Mouse (Mus musculus) c-Kit-positive CD71-positive TER-119-positive erythroid progenitor cells, embryonic 14.5 days (primary cell): ENCODE data around the gene Abat.

ENCODE experiments used
- DNase-seq: peaks from one replicate; pipeline ENCODE4 v3.0.0-alpha.2; 2013; ENCODE audit warnings: low spot score

The Abat gene

GRCm38 (mm10) chr16:8573751-8574150, 60.5 kb downstream of the Abat start:
- no peak for DNase-seq

DNA sequence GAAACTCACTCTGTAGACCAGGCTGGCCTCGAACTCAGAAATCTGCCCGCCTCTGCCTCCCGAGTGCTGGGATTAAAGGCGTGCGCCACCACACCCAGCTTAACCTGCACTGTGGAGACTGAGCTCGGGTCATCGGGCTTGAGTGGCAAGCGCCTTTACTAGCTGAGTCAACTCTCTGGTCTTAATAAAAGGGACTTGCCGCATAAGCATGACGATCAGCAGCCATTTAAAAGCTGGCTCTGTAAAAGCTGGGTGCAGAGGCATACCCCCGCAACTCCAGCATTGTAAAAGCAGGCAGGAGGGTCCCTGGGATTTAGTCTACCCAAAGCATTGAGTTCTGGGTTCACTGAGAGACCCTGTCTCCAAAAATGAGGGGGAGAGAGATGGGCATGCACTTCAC, 61.1 kb downstream of the Abat start:
- no peak for DNase-seq

GRCm38 (mm10) chr16:8576111-8576510, 62.9 kb downstream of the Abat start:
- DNase-seq: no peak

GRCm38 (mm10) chr16:8576901-8577300, 63.7 kb downstream of the Abat start:
- no peak for DNase-seq

DNA sequence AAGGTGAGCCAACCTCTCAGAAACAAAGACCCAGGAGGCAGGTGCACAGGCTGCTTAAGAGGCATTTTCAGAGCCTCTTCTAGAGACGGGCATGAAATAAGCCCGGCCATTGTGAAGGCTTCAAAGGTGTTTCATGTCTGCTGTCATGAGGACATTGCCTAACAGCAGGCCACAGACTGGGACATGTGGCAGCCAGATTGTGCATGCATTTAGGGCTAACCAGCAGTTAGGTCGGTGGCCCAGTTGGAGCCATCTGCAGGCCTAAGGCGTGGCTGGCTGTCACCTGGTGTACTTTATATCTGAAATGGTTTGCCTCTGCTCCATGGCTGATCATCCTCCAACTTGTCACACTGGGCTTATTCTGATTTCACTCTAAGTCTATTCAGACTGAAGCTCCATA, 65.1 kb downstream of the Abat start:
- DNase-seq: no peak

DNA sequence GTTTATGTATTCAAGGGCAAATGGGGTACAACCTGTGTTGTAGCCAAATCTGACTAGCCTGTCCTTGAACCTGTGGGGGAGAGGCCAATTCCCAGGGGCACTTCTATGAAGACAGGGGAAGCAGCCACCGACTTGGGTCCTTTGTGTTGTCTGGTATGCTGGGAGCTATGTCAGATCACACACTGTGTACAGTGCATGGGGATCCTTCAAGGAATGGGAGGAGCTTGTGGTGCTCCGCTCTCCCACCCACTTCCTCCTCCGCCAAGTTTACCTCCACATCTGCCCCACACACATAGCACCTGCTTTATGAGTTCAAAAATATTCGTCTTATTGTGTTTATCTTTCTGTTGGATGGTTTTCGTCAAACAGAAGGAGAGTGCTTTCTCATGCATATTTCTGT, 66.3 kb downstream of the Abat start:
- no peak for DNase-seq

- no peak for DNase-seq
Observed at GRCm38 (mm10) chr16:8581661-8582239, 68.5 kb downstream of the Abat start.

- no peak for DNase-seq
Observed at GRCm38 (mm10) chr16:8582579-8583295, 69.5 kb downstream of the Abat start.

DNA sequence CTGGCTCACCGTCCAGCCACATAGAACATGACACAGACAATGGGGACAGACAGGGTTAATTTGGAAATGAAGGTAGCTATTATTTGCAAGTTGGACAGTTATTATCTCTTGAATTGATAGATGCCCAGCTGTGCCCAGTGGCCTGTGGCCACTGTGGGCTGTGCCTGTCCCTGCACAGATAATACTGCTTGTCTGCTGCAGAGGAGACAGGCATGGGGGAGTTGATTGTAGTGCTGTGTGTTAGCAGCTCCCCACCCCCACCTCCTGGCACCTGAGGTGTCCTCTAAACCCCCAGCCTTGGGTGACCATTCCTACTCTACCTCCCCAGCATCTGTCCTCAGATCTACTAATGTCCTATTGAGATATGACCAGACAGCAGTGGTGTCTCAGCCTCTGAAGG, 71.0 kb downstream of the Abat start:
- no peak for DNase-seq

DNA sequence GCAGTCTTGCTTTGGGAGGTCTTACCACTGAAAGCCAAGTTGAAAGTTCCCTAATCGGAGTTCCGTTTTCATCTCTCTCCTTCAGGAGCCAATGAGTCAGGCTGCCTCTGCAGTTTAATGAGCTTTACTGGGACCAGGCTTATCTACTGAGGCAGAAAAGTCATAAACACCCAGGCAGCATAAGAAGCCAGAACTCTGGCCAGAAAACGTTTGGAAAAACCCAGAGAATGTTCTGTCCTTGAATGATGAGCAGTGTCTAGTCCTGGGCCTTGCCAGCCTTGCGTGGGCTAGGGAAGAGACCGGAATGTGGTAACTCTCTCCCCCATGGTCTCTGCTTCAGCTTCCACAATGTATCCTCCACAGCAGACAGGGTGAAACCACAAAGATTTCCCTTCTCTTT, 71.8 kb downstream of the Abat start:
- DNase-seq: no peak

GRCm38 (mm10) chr16:8595411-8595810, 82.2 kb downstream of the Abat start:
- no peak for DNase-seq

DNA sequence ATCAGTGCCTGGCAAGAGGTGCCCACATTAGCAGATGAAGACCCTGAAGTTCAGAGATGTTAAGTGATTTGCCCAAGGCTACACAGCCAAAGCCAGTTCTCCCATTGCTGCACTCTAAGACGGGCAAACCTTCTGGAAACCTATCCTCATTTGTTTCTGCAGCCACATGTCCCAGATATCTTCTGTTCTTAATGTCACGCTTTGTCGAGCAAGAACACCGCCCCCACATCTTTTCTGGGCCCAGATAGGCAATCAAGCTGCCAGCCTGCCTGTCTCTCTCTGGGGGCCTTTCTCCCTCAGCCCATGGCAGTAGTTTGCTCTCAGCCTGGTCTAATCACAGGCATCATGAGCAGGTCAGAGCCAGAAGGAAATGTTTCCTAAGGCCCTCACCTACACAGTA, 83.1 kb downstream of the Abat start:
- DNase-seq: no peak

DNA sequence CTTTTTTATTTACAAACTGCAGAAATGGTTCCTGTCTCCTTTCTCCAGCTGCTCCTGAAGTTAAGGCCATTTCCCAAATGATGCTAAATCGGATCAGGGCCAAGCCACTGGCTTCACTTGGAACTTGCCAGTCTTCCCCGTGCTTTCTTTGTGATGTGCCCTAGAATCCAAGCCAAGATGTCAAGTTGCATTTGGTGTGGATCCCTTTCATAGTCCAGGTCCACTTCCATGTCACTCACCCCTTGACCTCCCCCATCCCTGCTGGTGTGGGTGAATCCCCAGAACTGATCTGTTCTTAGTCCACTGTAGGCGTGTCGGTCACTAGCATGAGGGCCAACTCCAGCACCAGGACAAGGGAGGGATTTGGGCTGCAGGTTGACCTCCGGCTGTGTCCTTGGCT, 84.3 kb downstream of the Abat start:
- no peak for DNase-seq

- peak; percentile 23 for DNase-seq
Observed at GRCm38 (mm10) chr16:8603789-8604188, 90.6 kb downstream of the Abat start.

DNA sequence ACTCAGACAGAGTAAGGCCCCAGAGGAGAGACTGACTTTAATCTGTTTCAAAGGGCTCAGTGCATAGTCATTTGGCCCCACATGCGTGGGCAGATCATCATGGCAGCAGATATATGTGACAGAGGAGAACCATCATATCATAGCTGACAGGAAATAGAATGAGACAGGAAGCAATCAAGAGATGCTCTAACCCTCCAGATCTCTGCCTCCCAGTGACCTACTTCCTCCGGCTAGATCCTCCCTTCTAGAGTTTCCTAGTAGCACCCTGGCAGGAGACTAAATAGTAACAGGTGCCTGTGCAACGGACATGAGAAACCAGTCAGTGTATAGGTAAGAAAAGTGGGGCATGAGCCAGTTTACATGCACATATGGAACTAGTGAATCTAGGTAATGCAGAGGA, 97.2 kb downstream of the Abat start:
- no peak for DNase-seq

DNA sequence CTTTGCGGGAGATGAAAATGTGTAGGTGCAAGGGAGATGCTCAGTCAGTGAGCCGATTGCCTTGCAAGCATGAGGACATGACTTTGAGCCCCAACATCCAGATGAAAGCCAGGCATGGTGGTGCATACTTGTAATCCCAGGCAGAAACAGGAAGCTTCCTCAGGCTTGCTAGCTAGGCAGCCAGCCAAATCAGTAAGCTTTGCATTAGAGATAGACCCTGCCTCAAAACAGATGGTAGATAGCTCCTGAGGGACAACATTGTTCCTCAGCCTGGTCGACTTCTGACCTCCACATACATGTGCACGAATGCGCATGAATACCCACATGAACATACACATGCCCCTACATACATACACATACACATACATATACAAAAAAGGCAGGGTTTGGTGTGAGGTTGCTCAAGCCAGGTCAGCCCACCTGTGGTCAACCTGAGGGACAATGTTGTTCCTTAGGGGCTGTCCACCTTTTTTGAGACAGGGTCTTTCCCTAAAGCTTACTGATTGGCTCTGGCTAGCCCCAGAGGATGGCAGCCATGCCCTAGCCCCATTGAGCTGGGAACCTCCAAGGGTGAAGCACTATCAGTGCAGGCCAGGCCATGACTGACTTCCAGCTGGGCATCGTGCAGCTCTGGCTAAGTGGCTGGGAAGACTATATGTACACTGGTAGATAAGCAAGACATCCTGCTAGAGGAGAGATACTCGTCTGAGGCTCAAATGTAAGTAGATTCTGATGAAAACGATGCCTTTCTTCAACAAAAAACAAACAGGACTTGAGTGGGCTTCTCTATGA, 99.2 kb downstream of the Abat start:
- DNase-seq: peak; percentile 80

- DNase-seq: peak; percentile 36
Observed at GRCm38 (mm10) chr16:8613039-8613438, 99.8 kb downstream of the Abat start.

- peak; percentile 37 for DNase-seq
Observed at GRCm38 (mm10) chr16:8613447-8613846, 100.2 kb downstream of the Abat start.

DNA sequence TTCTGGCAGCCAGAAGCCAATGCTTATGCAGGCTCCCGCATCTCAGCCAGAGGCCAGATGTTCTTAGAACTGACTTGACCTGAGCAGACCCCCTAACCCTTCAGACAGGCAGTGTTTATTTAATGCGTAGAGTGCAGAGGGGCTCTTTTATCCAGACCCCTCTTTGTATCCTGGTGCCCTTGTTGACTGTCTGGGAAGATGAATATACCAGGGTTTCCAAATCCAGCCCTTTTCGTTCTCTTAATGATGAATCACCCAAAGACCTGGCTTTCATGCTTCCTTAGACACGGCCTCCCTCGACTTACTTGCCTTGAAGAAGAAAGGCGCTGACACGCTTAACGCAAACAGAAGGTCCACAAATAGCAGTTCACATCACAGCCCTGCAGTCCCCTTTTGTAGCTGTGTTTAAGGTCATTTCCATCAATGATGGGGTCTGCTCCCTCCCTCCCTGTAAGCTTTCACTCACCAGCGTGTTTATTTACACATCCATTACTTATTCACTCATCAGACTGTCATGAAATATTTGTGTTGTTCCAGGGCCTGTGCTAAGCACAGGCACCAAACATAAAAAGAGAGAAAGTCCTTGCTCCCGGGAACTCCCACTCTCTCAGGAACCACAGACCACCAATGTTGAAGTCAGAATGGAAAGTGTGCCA, 106.6 kb downstream of the Abat start:
- no peak for DNase-seq

DNA sequence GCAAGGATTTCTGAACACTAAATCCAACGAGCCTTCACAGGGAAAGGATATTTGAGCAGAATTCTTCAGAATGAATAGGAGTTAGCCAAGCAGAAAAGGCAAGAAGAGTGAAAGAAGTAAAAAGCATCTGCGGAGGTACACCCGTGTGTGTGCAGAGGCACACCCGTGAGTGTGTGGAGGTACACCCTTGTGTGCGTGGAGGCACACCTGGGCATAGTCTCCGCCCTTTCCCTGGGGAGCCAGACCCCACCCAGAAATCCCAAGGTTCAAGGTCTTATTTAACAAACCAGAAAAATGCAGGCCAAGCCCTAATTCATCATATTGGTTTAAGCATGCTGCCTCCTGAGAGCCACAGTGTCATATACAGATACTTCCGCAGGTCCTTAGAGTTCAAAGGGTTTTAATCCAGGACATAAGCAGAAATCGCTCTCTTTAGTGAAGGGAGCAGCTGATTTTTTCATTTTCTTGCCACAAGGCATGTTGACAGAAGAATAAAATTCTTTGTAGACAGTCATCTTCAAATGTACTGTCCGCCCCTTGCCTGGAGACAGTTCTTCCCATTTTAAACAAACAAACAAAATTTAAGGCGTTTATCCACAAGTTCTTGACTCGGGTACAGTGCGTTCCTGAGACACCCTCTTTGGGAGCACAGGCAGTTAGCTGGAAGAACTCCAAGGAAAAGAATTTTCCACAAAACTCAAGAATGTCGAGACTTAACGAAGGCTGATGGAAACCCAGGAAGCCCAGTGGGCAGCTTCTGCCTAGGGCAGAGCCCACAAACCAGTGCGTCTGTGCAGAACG, 107.3 kb downstream of the Abat start:
- DNase-seq: no peak

GRCm38 (mm10) chr16:8630419-8630818, 117.2 kb downstream of the Abat start:
- DNase-seq: no peak

DNA sequence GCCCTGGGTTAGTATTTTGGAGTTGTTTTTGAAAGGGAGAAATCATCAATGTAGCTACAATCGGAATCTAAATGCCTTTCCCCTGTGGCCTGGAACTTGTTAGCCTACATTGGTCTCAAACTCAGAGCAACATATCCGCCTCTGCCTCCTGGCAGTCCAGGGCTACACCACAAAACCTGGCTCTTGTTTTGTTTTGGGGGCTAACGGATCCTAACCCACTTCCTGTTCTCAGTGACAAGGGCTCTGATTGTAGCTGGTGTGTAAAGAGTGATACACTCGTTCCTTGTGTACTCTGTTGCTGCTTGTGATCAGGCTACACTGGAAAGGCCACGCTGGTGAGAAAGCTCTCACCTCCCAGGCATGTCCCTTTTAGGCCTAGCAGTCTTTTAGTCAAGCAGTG, 118.2 kb downstream of the Abat start:
- DNase-seq: no peak
